Mouse (Mus musculus): ENCODE measurements around the gene Szrd1. TPM values are rescaled to one million over a fixed set of nuclear protein-coding genes. Genes with fewer than 3 reads are reported as not detected.
"Not testable (repeated sequence)": the region's sequence is repeated elsewhere in the genome, so short reads cannot be mapped to it uniquely, and the experiment has no call there.

Szrd1 gene
- total RNA-seq, 2 experiments from 2014 or later = 131 to 162 TPM

DNA sequence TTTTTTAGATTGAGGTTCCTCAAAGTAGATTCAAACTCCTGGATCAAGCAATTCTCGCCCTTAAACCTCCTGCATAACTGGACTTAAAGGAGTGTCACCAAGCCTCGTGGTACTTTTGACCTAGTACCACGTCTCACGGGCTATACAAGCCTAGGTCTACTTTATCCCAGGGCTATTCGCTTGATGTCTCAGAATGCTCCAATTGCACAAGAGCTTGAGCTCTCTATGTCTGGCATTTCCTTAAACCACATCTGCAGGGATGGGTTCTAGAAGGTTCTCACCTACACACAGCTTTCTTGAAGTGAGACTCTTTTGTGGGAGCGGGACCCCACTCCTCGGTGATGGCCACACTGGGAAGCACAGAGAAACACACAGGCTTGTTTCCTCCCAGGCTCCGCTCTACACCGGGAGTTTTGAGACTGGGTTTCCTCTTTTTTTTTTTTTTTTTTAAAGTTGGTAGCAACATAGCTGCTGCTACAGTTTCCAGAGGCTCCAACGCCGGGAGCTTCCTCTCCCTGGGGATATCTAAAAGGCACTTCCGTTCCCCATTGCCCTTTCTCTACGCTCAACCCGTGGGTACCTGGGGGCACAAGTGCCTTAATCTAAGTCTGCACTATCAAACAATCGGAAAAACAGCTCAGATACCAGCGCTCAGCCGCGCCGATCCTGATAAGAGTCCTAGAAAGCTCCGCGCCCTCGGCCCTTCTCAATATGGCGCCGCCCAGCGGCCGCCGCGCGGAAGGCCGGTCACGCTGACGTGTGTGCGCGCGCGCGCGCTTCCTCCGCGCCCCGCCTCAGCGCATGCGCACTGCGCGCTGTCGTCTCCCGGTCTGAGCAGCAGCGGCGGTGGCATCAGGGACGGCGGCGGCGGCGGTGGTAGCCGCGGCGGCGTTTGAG is 7.8 kb upstream of the Szrd1 start, which contains the start of gene Fbxo42:
Gene Fbxo42, plus strand, starts transcription at position 802 of the 897 bp plus-strand sequence.
- DNase-seq = peak; percentile 91

DNA sequence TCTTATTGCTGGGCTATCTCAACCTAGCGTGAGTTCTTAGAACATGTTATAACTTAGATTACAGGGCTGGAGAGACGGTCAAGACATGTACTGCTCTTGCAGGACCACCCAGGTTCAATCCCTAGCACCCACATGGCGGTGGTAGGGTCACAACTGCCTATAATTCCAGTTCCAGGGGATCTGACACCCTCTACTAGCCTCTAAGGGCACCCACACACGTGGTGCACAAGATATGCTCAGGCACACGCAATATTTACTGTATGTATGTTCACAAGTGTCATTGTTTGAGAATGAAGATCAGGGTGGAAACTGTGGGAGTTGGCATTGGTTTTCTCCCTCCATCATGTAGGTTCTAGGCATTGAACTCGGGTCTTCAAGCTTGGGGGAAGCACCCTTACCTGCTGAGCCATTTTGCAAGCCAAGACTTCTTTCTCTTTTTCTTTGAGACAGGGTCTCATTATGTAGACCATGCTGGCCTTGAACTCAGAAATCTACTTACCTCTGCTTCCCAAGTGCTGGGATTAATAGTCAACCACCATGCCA is 7.0 kb upstream of the Szrd1 start:
- no peak for DNase-seq

DNA sequence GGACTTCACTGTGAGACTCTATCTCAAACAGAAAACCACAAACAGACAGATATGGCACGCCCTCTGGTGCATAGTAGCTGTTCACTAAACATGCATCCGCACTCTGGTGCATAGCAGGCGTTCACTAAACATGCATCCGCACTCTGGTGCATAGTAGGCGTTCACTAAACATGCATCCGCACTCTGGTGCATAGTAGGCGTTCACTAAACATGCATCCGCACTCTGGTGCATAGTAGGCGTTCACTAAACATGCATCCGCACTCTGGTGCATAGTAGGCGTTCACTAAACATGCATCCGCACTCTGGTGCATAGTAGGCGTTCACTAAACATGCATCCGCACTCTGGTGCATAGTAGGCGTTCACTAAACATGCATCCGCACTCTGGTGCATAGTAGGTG is 5.5 kb upstream of the Szrd1 start:
- not testable (repeated sequence) for DNase-seq

DNA sequence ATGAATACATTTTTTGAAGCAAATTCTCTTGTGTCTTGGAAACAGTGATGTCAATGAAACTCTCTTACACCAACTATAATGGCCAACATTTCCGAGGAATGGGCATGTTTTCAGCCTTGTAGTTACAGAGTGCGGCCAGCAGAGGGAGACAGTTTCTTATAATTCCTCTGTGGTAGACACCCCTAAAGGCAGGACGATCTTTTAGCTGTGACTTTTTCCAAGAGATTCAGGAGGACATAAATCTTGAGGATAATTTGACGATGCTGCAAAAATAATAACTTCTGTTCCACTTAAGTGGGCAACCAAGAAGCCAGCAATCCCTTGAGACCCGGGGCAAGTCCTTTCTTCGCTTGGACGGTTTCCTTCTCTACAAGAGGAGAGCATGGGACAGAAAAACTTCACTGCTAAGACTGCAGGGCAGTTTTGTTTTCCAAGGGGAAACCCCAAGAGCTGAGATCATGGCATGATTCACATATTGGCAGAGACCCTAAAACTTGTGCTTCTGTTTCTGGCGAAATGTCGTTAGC is 2.8 kb upstream of the Szrd1 start:
- peak; percentile 69 for DNase-seq

DNA sequence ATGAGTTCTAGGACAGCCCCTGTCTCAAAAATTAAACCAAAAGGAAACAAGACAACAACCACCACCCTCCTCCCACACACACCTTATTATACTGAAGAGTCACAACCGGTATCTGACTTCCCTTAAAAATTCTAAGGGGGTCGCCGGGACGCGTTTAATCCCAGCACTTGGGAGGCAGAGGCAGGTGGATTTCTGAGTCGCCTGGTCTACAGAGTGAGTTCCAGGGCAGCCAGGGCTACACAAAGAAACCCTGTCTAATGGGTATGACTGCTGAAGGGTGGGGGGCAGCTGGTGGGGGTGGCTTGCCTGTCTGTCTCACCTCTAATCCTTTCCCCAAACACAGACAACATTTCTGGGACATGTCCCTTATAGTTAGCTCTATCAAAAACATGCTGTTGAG is 1.4 kb upstream of the Szrd1 start:
- no peak for DNase-seq

DNA sequence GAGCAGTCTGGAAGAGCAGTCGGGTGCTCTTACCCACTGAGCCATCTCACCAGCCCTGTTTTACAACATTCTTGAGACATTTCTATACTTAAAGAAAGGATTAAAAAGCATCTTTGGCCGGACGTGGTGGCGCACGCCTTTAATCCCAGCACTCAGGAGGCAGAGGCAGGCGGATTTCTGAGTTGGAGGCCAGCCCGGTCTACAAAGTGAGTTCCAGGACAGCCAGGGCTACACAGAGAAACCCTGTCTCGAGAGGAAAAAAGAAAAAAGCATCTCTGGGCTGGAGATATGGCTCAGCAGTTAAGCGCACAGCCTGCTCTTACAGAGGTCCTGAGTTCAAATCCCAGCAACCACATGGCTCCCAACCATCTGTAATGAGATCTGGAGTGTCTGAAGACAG is 779 bp upstream of the Szrd1 start:
- DNase-seq = not testable (repeated sequence)

DNA sequence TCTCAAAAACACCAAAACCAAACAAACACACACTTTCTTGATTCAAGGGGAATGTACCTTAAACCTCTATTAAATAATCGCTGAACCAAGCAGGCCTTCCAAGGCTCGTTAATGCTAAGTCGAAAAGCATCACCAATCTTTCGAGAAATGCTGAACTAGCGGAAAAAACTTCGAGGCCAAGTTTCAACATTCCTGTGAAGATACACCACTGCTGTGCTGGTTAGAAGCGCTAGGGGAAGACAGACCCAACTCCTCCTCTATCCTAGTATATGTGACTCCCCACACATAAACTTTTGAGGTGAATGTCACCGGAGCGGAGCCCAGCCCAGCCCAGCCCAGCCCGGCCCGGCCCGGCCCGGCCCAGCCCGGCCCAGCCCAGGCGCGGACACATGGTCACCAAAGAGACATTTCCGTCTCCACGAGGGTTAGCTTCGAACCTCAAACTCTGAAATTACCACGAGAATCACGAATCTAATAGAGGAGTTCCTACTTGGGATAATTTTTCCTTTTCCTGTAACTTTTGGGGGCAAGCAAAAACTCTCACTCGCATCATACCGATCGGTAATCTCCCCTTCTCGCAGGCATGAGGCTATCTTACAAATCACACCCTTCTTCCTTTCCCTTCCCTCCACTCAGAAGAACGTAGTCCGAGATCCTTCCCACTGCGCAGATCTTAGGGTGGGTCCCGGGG is 1.0 kb downstream of the Szrd1 start:
- DNase-seq = no peak

DNA sequence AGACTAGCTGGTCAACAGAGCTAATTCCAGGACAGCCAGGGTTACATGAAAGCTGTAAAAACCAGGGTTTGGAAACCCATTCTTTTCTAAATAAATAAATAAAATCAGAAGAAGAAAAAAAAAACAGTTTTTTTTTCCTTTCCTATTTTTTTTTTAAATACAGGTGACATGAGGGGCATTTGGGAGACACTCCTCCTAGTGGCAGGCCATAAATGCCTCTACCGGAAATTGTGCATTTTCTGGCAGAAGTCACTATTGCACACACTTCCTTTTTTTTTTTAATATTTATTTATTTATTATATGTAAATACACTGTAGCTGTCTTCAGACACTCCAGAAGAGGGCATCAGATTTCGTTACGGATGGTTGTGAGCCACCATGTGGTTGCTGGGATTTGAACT is 1.8 kb downstream of the Szrd1 start:
- DNase-seq = not testable (repeated sequence)

DNA sequence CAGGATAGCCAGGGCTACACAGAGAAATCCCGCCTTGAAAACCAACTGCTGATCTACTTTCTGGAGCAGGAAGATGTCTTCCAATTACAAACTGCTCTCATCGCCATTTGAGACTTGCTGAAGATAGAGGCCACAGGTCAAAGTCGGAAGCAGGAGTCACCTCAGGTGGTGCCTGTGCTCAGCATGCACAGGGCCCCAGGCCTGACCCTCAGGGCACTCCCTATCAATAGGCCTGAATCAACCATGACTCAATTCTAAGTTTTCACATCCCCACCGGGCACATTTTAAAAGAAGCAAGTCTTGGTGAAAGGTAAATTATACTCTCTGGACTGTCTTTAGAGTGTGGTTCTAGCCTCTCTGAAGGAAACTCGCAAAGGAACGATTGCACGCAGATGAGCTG is 3.4 kb downstream of the Szrd1 start:
- no peak for DNase-seq

DNA sequence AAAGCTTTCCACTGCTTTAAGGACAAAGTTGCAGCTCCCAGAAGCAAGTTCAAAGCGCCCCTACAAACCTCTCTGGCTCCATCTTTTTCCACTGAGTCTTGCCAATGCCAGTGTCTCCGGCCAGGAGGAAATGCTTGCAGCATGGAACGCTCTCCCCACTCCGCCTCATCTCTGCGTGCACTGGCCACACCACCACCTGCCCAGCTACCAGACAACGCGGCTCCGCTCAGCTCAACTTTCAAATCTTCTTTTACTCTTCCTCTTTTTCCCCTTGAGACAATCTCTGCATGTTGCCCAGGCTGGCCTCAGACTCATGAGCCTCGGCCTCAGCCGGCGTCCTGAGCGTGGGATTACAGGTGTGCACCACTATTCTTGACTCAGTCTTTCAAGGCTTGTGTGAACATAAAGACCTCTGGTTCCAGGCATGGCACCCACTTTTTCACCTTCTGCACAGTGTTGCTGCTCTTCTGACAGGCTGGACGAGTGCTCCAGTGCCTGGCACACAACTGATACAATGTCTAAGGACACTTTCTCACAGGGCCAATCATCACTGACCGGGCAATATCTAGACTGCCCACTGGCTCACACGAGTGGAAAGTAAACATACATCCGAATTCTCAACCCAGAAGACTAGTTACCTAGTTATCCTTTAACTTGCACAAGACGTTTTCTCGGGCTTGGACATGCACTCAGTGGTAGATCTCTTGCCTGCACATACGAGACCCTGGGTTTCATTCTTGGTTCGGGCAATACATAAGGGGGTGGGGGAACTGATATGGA is 4.6 kb downstream of the Szrd1 start:
- DNase-seq = peak; percentile 69

DNA sequence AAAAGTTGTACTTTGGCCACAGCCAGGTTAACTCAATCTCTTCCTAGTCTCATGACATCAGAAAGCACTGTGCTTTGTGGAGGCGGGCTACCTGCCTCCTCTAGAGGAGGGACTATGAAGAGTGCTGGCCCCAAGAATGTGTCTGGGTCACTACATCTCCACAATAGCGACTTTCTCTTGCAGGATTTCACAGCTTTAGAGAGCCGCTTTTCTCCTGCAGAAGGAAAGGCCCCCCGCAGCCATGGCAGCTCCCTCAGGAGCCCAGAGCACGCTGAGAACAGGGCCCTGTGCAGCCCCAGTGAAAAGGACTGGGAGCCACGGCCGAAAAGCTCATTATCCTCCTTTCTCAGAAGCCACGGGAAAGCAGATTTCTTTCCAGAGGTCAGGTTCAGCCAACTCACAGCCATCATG is 5.5 kb downstream of the Szrd1 start:
- peak; percentile 32 for DNase-seq

DNA sequence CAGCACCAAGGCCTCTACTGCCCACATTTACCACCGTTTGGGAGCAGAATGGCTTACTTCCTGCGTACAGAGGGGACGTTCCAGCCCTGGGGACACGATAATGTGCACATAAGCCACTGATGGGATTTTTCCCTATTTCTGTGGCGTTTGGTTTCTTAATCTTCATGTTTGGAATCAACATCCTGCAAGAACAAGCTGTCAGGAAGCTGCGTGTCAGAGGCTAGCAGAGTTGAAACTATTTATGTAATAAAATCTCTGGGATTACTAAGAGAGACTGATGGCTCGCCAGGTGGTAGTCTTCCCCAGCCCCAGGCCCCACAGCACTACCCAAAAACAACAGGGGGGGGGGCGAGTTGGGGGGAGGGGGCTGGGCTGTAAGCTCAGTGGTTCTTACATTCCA is 6.3 kb downstream of the Szrd1 start:
- DNase-seq = no peak

DNA sequence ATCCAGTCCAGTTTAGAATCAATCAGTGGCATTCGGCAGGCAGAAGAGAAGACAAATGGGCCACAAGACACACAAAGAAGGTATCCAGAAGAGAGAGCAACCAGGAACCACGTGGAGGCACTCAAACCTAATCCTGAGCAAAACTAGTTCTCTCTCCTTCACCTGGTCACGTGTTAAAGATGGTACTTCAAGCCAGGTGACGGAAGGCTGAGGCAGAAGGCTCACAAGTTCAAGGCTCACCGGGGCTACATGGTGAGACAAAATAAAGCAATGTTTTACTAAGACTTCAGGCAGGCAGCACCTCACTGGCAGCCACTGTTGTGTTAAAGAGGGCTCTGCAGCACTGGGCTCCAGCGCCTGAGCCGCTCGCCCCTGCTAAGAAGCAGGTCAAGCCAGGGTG is 7.4 kb downstream of the Szrd1 start:
- DNase-seq = no peak

DNA sequence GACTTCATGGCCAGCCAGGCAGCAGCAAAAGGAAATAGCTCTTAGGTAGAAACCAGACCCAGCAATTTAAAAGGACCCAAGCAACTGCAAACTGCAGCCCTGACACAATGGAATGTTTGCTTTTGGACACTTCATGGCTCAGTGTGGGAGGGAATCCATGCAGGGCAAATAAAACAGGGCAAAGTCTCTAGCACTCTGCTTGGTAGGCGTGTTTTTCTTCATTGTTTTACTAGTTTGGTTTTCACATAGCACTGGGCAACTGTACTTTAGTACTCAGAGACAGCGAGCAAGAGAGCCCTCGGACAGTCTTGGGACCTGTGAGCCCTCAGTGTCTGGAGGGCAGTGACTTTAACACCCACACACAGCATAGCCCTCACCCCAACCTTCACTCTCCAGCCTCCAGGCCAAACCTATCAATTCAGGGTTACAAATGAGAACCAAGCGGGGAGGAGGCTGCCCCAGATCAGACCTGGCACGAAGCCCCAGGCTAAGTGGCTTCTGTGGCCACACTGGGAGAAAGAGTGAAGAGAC is 8.0 kb downstream of the Szrd1 start:
- DNase-seq = no peak

DNA sequence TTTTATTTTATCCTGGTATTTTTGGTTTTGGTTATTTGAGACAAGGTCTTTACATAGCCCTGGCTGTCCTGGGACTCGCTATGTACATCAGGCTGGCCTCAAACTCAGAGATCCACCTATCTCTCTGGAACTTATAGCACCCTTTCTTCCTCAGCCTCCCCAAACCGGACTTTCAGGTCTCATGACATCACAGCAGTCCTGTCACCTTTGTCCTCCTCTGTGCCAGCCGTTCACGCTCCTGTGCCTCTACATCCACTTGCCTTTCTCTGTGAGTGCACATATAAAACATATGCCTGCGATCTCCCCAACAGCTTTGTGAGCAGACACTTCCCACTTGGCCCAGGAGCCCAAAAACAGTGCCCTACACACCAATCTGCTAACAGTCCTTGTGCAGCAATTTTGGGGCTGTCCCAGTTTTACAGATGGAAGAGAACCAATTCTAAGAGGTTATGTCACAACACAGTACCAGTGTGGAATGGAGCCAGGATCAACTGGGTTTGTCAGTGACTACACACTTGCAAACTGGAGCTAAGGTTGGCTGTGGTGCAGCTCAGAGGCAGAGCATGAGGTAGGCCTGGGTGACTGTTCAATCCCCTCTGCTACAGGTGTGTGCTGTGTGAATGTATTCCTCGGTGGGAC is 8.8 kb downstream of the Szrd1 start:
- no peak for DNase-seq

DNA sequence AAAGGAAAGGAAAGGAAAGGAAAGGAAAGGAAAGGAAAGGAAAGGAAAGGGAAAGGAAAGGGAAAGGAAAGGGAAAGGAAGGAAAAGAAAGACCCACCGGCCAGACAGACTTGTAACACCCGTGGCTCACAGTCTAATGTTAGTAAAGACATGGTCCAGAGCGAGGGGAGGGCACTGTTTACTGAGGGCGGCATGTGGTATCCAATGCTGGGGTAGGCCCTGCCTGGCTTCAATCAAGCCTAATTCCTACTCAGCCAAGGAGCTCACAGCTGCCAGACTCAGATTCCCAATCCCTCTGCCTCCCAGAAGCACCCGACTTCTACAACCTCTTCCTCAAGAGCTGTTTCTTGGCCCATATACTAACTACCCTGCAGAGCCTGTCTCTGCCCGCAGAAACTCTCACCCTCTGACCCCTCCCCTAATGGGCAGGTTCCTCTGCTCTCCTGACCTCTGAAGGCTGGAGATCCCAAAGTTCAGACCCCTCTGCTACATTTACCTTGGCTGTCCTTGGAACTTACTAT is 10.3 kb downstream of the Szrd1 start:
- DNase-seq = no peak

DNA sequence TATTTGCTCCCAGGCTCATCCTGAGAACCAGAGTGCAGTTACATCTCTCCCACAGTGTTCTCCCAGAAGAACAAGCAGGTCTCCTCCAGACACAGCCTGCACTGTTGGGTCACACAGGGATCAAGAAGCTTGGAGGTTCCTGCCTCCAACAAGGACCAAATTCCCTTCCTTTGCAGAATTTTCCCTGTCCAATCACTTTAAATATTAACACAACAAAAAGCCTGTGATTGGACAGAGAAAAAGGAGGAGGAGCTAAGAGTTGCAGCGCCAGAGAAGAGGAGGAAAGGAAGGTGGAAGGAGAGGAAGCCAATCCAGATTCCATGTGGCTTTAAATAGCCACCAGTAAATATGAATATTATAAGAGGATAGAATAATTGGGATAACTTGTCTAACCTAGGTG is 16.5 kb downstream of the Szrd1 start:
- no peak for DNase-seq

DNA sequence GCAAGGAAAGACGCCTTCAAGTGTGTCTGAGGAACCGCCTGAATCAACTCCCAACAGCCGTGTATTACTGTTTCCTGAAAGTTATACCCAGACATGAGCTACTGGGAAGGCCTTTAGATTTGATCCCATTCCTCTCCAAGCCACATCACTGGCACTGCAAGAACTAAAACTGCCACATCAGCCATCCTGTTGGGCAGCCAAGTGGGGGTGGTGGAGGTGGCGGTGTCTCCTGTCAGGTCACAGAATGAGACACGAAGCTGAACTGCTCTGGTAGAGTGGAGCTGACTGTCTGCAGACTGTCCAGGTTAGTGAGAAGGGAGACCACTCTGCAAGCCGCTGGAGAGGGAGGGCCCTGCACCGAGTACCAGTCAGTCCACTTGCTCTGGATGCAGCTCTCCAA is 16.9 kb downstream of the Szrd1 start:
- DNase-seq = no peak

DNA sequence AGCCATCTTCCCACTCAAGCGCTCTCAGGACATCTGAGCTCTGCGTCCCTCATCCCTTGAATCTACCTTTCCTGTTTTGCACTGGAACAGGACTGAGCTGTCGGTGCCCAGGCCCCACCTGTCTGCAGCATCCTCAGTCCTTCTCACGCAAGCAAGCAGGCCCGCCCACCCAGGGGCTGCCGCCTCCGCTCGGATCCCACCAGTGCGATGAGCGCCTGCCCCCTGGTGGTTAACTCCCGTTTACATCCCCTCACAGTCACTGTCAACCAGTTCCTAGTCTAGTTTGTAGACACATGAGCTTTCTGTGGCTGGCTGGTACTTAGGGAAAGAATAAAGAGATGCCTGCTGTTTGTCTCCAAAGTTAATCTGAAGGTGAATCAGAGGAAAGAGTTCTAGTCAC is 18.9 kb downstream of the Szrd1 start:
- no peak for DNase-seq

DNA sequence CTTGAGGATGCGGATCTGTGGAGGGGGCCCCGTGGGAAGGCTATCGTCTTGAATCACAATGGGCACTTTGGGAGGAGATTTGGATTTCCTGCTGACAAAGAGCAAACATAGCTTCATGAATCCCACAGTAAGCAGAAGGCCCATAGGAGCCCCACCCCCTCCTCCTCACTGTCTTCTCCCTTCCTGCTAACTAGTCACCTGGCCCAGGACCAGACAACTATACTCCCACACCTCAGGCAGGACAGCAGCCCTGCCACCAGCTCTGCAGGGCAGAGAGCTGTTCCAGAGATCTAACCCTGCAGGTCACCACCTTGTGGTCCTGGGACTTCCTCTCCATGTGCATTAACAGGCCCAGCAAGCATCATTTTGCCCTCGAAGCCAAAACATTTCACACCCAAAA is 20.9 kb downstream of the Szrd1 start:
- no peak for DNase-seq

DNA sequence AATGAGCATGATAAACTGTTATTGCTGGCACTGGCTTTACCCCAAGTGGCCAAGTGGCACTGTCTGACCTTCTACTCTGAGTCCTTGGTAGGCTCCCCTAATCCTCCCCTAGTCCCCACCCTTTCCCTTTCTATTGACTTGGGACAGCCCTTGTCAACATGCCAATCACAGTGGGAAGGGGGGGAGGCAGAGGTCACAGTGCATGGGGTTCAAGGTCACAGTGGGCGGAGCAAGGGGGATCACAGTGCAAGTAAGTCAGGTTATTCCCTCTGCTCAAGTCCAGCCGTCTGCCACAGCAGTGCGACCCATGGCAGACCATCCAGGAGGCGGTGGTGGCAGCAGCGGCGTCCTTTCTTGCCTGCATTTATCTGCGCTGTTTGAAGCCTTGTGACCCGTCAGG is 24.2 kb downstream of the Szrd1 start:
- no peak for DNase-seq
